Mouse (Mus musculus) embryonic stem cell, embryonic (primary cell): ENCODE measurements at regions not wholly inside any gene's neighbourhood (a gene's known extent, or its start where the extent isn't known, plus 50 kb on each side); places are given as distances from the start of the nearest gene placed in this dataset.

Source experiments
- CTCF ChIA-PET, 4 experiments: fragments of 300-600 bp in 2 of 4; fragments of 350-600 bp in 2 of 4; sonication (Branson Sonifier 250); formaldehyde crosslinking; loops; one replicate each; lab custom pipeline; 2022; ENCODE audit warnings: inconsistent platforms in 2 of 4; lab: Charles Lee
- POLR2A ChIA-PET, 4 experiments: fragments of 300-600 bp in 2 of 4; fragments of 350-600 bp in 2 of 4; sonication (Branson Sonifier 250); formaldehyde crosslinking; loops; one replicate each; lab custom pipeline; 2022; ENCODE audit warnings: antibody characterized with exemption in 4 of 4, inconsistent platforms in 1 of 4; lab: Charles Lee

GRCm38 (mm10) chr17:77016871-77017270 is 1183.2 kb upstream of the Crim1 start:
- ChIA-PET POLR2A (no interaction called here), CTCF (no interaction called here)

- ChIA-PET CTCF (no interaction called here), POLR2A (interaction anchor here in 1 of 4 experiments (1.1 kb wide), 1 partner anchor 14 kb away, joined by 3 read pairs; no protein-coding TSS in a partner anchor)
Observed at GRCm38 (mm10) chr17:77029108-77029691, 1170.8 kb upstream of the Crim1 start.

GRCm38 (mm10) chr17:77034285-77034684 is 1165.8 kb upstream of the Crim1 start:
- ChIA-PET POLR2A (no interaction called here), CTCF (no interaction called here)
